ENCODE assay signal across 8 mouse cellular contexts in genomic region chr15:81839634-81840033, GRCm38 (mm10). TPM values are rescaled to one million over a fixed set of nuclear protein-coding genes. Genes with fewer than 3 reads are reported as not detected.
DNase-seq lines count a peak whose midpoint lies in the region; ATAC-seq and TF ChIP-seq lines count a peak whose summit lies in the region.

No protein-coding gene starts in this region.

- intact Hi-C loops in gastrocnemius, postnatal 36 days (cut with DNase I): no loop called here

- no peaks in the 10 kb centered on the region for H3K36me3 ChIP-seq in midbrain, embryonic 14.5 days (ENCODE audit: control insufficient read depth, insufficient read depth, low read length)
- no peaks in the 10 kb centered on the region for H3K36me3 ChIP-seq in midbrain, embryonic 10.5 days
- no peaks in the 10 kb centered on the region for H3K36me3 ChIP-seq in lung, embryonic 16.5 days (ENCODE audit: control insufficient read depth, insufficient read depth, low read length)
- H3K36me3 ChIP-seq in small intestine, adult 2 months (ENCODE audit: control insufficient read depth, insufficient read depth, low read length): no peaks in the 10 kb centered on the region

- DNase-seq in midbrain, embryonic 14.5 days: peak; percentile 56
- no peak for DNase-seq in midbrain, embryonic 10.5 days (ENCODE audit: low spot score)
- DNase-seq in cerebellum, adult 9-11 months: peak; percentile 99
- DNase-seq in gastrocnemius, postnatal 36 days: peak; percentile 94
- peak; percentile 88 for DNase-seq in layer of hippocampus, adult 11-12 months (ENCODE audit: low spot score)
- no peak for DNase-seq in spleen, adult 12 weeks (ENCODE audit: low spot score)

- H3K9me3 ChIP-seq in midbrain, embryonic 14.5 days (ENCODE audit: control insufficient read depth, low read length): no peaks in the 10 kb centered on the region
- H3K9me3 ChIP-seq in midbrain, embryonic 10.5 days (replicated peaks): no peaks in the 10 kb centered on the region
- H3K9me3 ChIP-seq in lung, embryonic 16.5 days (ENCODE audit: control insufficient read depth, low read length): no peaks in the 10 kb centered on the region

- H3K9ac ChIP-seq in midbrain, embryonic 14.5 days (replicated peaks; ENCODE audit: low read length): no peak overlapping the region
- H3K9ac ChIP-seq in lung, embryonic 16.5 days (ENCODE audit: low read length): peak overlapping the region; percentile 13; the same call in 1 of the 2 replicates

- no peak overlapping the region for H3K4me2 ChIP-seq in midbrain, embryonic 14.5 days (ENCODE audit: low read length)
- no peak overlapping the region for H3K4me2 ChIP-seq in lung, embryonic 16.5 days (ENCODE audit: low read depth, low read length)

- no peak for ATAC-seq in midbrain, embryonic 14.5 days (ENCODE audit: low FRiP score, low TSS enrichment)
- peak; percentile 67 for ATAC-seq in lung, embryonic 16.5 days (ENCODE audit: low read depth)

- no peak overlapping the region for H3K27ac ChIP-seq in midbrain, embryonic 14.5 days (replicated peaks; ENCODE audit: low read depth, low read length)
- no peak overlapping the region for H3K27ac ChIP-seq in midbrain, embryonic 10.5 days (replicated peaks)
- H3K27ac ChIP-seq in lung, embryonic 16.5 days (ENCODE audit: low read length): peak overlapping the region; percentile 76
- H3K27ac ChIP-seq in small intestine, adult 2 months (ENCODE audit: insufficient read depth, low read depth, low read length): peak overlapping the region; percentile 78

- H3K4me1 ChIP-seq in midbrain, embryonic 14.5 days (ENCODE audit: control insufficient read depth, insufficient read depth, low read length): peaks cover 4% of the 10 kb centered on the region; the same call in 1 of the 2 replicates
- peaks cover 20% of the 10 kb centered on the region for H3K4me1 ChIP-seq in midbrain, embryonic 10.5 days
- H3K4me1 ChIP-seq in lung, embryonic 16.5 days (replicated peaks; ENCODE audit: control insufficient read depth, insufficient read depth, low read length): peaks cover 33% of the 10 kb centered on the region
- peaks cover 35% of the 10 kb centered on the region for H3K4me1 ChIP-seq in small intestine, adult 2 months (ENCODE audit: control insufficient read depth, insufficient read depth, insufficient read length, low read length)

- TF ChIP-seq POLR2A in small intestine, adult 2 months (IDR thresholded peaks at IDR 0.05; ENCODE audit: low read depth, low read length): no peak

- 62% methylated on average over 5 of the region's 5 CpGs for WGBS in midbrain, embryonic 14.5 days
- WGBS in midbrain, embryonic 10.5 days: 79% methylated on average over 5 of the region's 5 CpGs
- WGBS in lung, embryonic 16.5 days: 44% methylated on average over 5 of the region's 5 CpGs
- WGBS in small intestine, adult 2 months: 21% methylated on average over 5 of the region's 5 CpGs

- no peak for TF ChIP-seq CTCF in small intestine, adult 2 months (IDR thresholded peaks at IDR 0.05; ENCODE audit: extremely low read depth, insufficient read length, insufficient replicate concordance, low read depth, low read length)

- H3K27me3 ChIP-seq in midbrain, embryonic 14.5 days (ENCODE audit: control insufficient read depth, insufficient read depth, low read length): 0 out of 2 replicates have a peak, but pooled peaks cover 5% of the 10 kb centered on the region
- peaks cover 34% of the 10 kb centered on the region for H3K27me3 ChIP-seq in midbrain, embryonic 10.5 days (ENCODE audit: low read depth, poor library complexity, severe bottlenecking)
- no peaks in the 10 kb centered on the region for H3K27me3 ChIP-seq in lung, embryonic 16.5 days (ENCODE audit: control insufficient read depth, insufficient read depth, low read depth, low read length)
- H3K27me3 ChIP-seq in small intestine, adult 2 months (ENCODE audit: control insufficient read depth, insufficient read depth, low read length): no peaks in the 10 kb centered on the region

- no peak overlapping the region for H3K4me3 ChIP-seq in midbrain, embryonic 14.5 days (replicated peaks; ENCODE audit: low read depth, low read length)
- no peak overlapping the region for H3K4me3 ChIP-seq in midbrain, embryonic 10.5 days
- H3K4me3 ChIP-seq in lung, embryonic 16.5 days (ENCODE audit: low read length): no peak overlapping the region
- H3K4me3 ChIP-seq in small intestine, adult 2 months (ENCODE audit: low read depth, low read length): no peak overlapping the region

RNA-seq across cellular contexts. Expression of gene Tob2, which starts 19.0 kb away (rescaled TPM):
- polyA plus RNA-seq in midbrain, embryonic 14.5 days (2014; fragmentation: Nextera tagmentation; extraction: Ambion mirVana): 11.7 and 14.4 TPM in 2 replicates
- 17.7 and 19.6 TPM in 2 replicates for polyA plus RNA-seq in midbrain, embryonic 10.5 days (2016; fragmentation: Nextera tagmentation; extraction: Ambion mirVana)
- 100 to 1,000 TPM in 1 of 2 experiments, 10 to 100 TPM in 1; 90.3 to 144 TPM for total RNA-seq in gastrocnemius, postnatal 36 days (2021)
- 32.3 and 36.0 TPM in 2 replicates for polyA plus RNA-seq in lung, embryonic 16.5 days (2015; fragmentation: Nextera tagmentation; extraction: Ambion mirVana)
- 14.7 and 33.2 TPM in 2 replicates for polyA plus RNA-seq in small intestine, adult 2 months (2012; rRNA removed)

RNA-seq across cellular contexts. Expression of gene Phf5a, which starts 32.1 kb away (rescaled TPM):
- polyA plus RNA-seq in midbrain, embryonic 14.5 days (2014; fragmentation: Nextera tagmentation; extraction: Ambion mirVana): 139 and 149 TPM in 2 replicates
- polyA plus RNA-seq in midbrain, embryonic 10.5 days (2016; fragmentation: Nextera tagmentation; extraction: Ambion mirVana): 224 and 252 TPM in 2 replicates
- total RNA-seq in gastrocnemius, postnatal 36 days (2021): 10 to 100 TPM; 38.1 to 39.4 TPM
- polyA plus RNA-seq in lung, embryonic 16.5 days (2015; fragmentation: Nextera tagmentation; extraction: Ambion mirVana): 146 and 148 TPM in 2 replicates
- 22.6 and 47.0 TPM in 2 replicates for polyA plus RNA-seq in small intestine, adult 2 months (2012; rRNA removed)

RNA-seq across cellular contexts. Expression of gene Aco2, which starts 32.5 kb away (rescaled TPM):
- polyA plus RNA-seq in midbrain, embryonic 14.5 days (2014; fragmentation: Nextera tagmentation; extraction: Ambion mirVana): 211 and 221 TPM in 2 replicates
- 152 and 163 TPM in 2 replicates for polyA plus RNA-seq in midbrain, embryonic 10.5 days (2016; fragmentation: Nextera tagmentation; extraction: Ambion mirVana)
- total RNA-seq in gastrocnemius, postnatal 36 days (2021): 1,000 to 10,000 TPM; 1,185 to 1,290 TPM
- 171 and 180 TPM in 2 replicates for polyA plus RNA-seq in lung, embryonic 16.5 days (2015; fragmentation: Nextera tagmentation; extraction: Ambion mirVana)
- polyA plus RNA-seq in small intestine, adult 2 months (2012; rRNA removed): 266 and 416 TPM in 2 replicates

RNA-seq across cellular contexts. Expression of gene Tef, which starts 37.4 kb away (rescaled TPM):
- 12.9 and 19.6 TPM in 2 replicates for polyA plus RNA-seq in midbrain, embryonic 14.5 days (2014; fragmentation: Nextera tagmentation; extraction: Ambion mirVana)
- 15.7 and 19.0 TPM in 2 replicates for polyA plus RNA-seq in midbrain, embryonic 10.5 days (2016; fragmentation: Nextera tagmentation; extraction: Ambion mirVana)
- total RNA-seq in gastrocnemius, postnatal 36 days (2021): 100 to 1,000 TPM; 167 to 181 TPM
- polyA plus RNA-seq in lung, embryonic 16.5 days (2015; fragmentation: Nextera tagmentation; extraction: Ambion mirVana): 32.4 and 39.8 TPM in 2 replicates
- polyA plus RNA-seq in small intestine, adult 2 months (2012; rRNA removed): 5.6 and 9.4 TPM in 2 replicates

Comparison
In these comparisons a context has a peak if more than half of its experiments do, and no peak if none do; other contexts are left out.
1. DNase-seq: peak in midbrain, embryonic 14.5 days (single experiment), cerebellum, adult 9-11 months (single experiment), gastrocnemius, postnatal 36 days (2 of 2) and layer of hippocampus, adult 11-12 months (single experiment); none in midbrain, embryonic 10.5 days (single experiment) and spleen, adult 12 weeks (single experiment).
2. H3K27ac ChIP-seq: peak in lung, embryonic 16.5 days (single experiment) and small intestine, adult 2 months (single experiment); none in midbrain, embryonic 14.5 days (single experiment) and midbrain, embryonic 10.5 days (single experiment).